In genomic region chr2:91322490-91322889, GRCm38 (mm10) we compare ENCODE assay signal across 31 mouse cellular contexts. TPM values are rescaled to one million over a fixed set of nuclear protein-coding genes. Genes with fewer than 3 reads are reported as not detected.
DNase-seq lines count a peak whose midpoint lies in the region; ATAC-seq and TF ChIP-seq lines count a peak whose summit lies in the region.
"Had no signal": no experiment of that assay in that cellular context is flagged by ENCODE, and none has a peak within 500 bp of the region (broad histone marks: within the 10 kb centered on the region; RNA-seq: fewer than 3 reads in every experiment).

No protein-coding gene starts in this region.

- no peak overlapping the region for H3K4me3 ChIP-seq in lung, embryonic 16.5 days (ENCODE audit: low read length)
- H3K4me3 ChIP-seq in lung, adult 2 months (replicated peaks; ENCODE audit: extremely low read depth, low read depth, low read length): no peak overlapping the region
- no peak overlapping the region for H3K4me3 ChIP-seq in intestine, embryonic 16.5 days (ENCODE audit: low read length)
- H3K4me3 ChIP-seq in small intestine, adult 2 months (ENCODE audit: low read depth, low read length): no peak overlapping the region
- H3K4me3 ChIP-seq: embryonic facial prominence, embryonic 13.5 days; erythroblast, embryonic 14.5 days; heart, embryonic 13.5 days; liver, embryonic 15.5 days; midbrain, embryonic 10.5 days; midbrain, embryonic 15.5 days had no signal

- no peak for ATAC-seq in lung, embryonic 16.5 days (ENCODE audit: low read depth)
- ATAC-seq in intestine, embryonic 16.5 days: peak; percentile 90
- ATAC-seq: activated CD4-positive, CD25-positive, alpha-beta regulatory T cell, adult 4 months; forebrain, postnatal 0 days; hindbrain, postnatal 0 days; lung, postnatal 0 days; midbrain, embryonic 15.5 days had no signal

- no peaks in the 10 kb centered on the region for H3K9me3 ChIP-seq in lung, embryonic 16.5 days (ENCODE audit: control insufficient read depth, low read length)
- no peaks in the 10 kb centered on the region for H3K9me3 ChIP-seq in intestine, embryonic 16.5 days (ENCODE audit: control insufficient read depth, low read length)
- H3K9me3 ChIP-seq: embryonic facial prominence, embryonic 13.5 days; heart, embryonic 13.5 days; liver, embryonic 15.5 days; midbrain, embryonic 15.5 days had no signal

- no peaks in the 10 kb centered on the region for H3K36me3 ChIP-seq in lung, embryonic 16.5 days (ENCODE audit: control insufficient read depth, insufficient read depth, low read length)
- no peaks in the 10 kb centered on the region for H3K36me3 ChIP-seq in intestine, embryonic 16.5 days (ENCODE audit: control insufficient read depth, insufficient read depth, low read length)
- H3K36me3 ChIP-seq in small intestine, adult 2 months (ENCODE audit: control insufficient read depth, insufficient read depth, low read length): no peaks in the 10 kb centered on the region
- H3K36me3 ChIP-seq: embryonic facial prominence, embryonic 13.5 days; heart, embryonic 13.5 days; liver, embryonic 15.5 days; midbrain, embryonic 10.5 days; midbrain, embryonic 15.5 days had no signal

- intact Hi-C loops in heart, postnatal 36 days (cut with DNase I): no loop called here

- WGBS in lung, embryonic 16.5 days: 62% methylated on average over 4 of the region's 4 CpGs
- 60% methylated on average over 4 of the region's 4 CpGs for WGBS in lung, adult 2 months
- 56% methylated on average over 4 of the region's 4 CpGs for WGBS in intestine, embryonic 16.5 days
- WGBS in small intestine, adult 2 months: 21% methylated on average over 4 of the region's 4 CpGs

- no peaks in the 10 kb centered on the region for H3K27me3 ChIP-seq in lung, embryonic 16.5 days (ENCODE audit: control insufficient read depth, insufficient read depth, low read depth, low read length)
- no peaks in the 10 kb centered on the region for H3K27me3 ChIP-seq in intestine, embryonic 16.5 days (replicated peaks; ENCODE audit: control insufficient read depth, insufficient read depth, low read length)
- no peaks in the 10 kb centered on the region for H3K27me3 ChIP-seq in small intestine, adult 2 months (ENCODE audit: control insufficient read depth, insufficient read depth, low read length)
- H3K27me3 ChIP-seq: embryonic facial prominence, embryonic 13.5 days; heart, embryonic 13.5 days; liver, embryonic 15.5 days; midbrain, embryonic 15.5 days had no signal

- peaks cover 37% of the 10 kb centered on the region for H3K4me1 ChIP-seq in lung, embryonic 16.5 days (replicated peaks; ENCODE audit: control insufficient read depth, insufficient read depth, low read length)
- peaks cover 8% of the 10 kb centered on the region for H3K4me1 ChIP-seq in lung, adult 2 months (ENCODE audit: control insufficient read depth, insufficient read depth, low read length)
- H3K4me1 ChIP-seq in intestine, embryonic 16.5 days (ENCODE audit: control insufficient read depth, insufficient read depth, low read length): peaks cover 25% of the 10 kb centered on the region
- H3K4me1 ChIP-seq in small intestine, adult 2 months (ENCODE audit: control insufficient read depth, insufficient read depth, insufficient read length, low read length): peaks cover 20% of the 10 kb centered on the region; the same call in 1 of the 2 replicates
- H3K4me1 ChIP-seq: heart, embryonic 13.5 days had no signal

- peak overlapping the region; percentile 12; the same call in 1 of the 2 replicates for H3K27ac ChIP-seq in lung, embryonic 16.5 days (ENCODE audit: low read length)
- peak overlapping the region; percentile 74 for H3K27ac ChIP-seq in intestine, embryonic 16.5 days (ENCODE audit: low read length)
- H3K27ac ChIP-seq in small intestine, adult 2 months (ENCODE audit: insufficient read depth, low read depth, low read length): peak overlapping the region; percentile 68
- H3K27ac ChIP-seq: embryonic facial prominence, embryonic 13.5 days; heart, embryonic 13.5 days; hindbrain, postnatal 0 days; liver, embryonic 15.5 days; macrophage; midbrain, embryonic 10.5 days; midbrain, embryonic 15.5 days had no signal

- H3K4me2 ChIP-seq in lung, embryonic 16.5 days (ENCODE audit: low read depth, low read length): no peak overlapping the region
- 0 out of 2 replicates have a peak overlapping the region, but pooled peaks have one; percentile 17 for H3K4me2 ChIP-seq in intestine, embryonic 16.5 days (ENCODE audit: low read depth, low read length)
- H3K4me2 ChIP-seq: embryonic facial prominence, embryonic 13.5 days; heart, embryonic 13.5 days; liver, embryonic 15.5 days; midbrain, embryonic 15.5 days had no signal

- TF ChIP-seq CTCF in lung, adult 2 months (IDR thresholded peaks at IDR 0.05; ENCODE audit: insufficient read depth, low read length): no peak
- no peak for TF ChIP-seq CTCF in small intestine, adult 2 months (IDR thresholded peaks at IDR 0.05; ENCODE audit: extremely low read depth, insufficient read length, insufficient replicate concordance, low read depth, low read length)

- no peak for TF ChIP-seq POLR2A in lung, adult 2 months (IDR thresholded peaks at IDR 0.05; ENCODE audit: borderline replicate concordance, extremely low read depth, low read depth, low read length)
- TF ChIP-seq POLR2A in small intestine, adult 2 months (IDR thresholded peaks at IDR 0.05; ENCODE audit: low read depth, low read length): no peak

- no peak overlapping the region for H3K9ac ChIP-seq in lung, embryonic 16.5 days (ENCODE audit: low read length)
- H3K9ac ChIP-seq in intestine, embryonic 16.5 days (ENCODE audit: low read depth, low read length): no peak overlapping the region
- H3K9ac ChIP-seq: embryonic facial prominence, embryonic 13.5 days; forebrain, postnatal 0 days; heart, embryonic 13.5 days; liver, embryonic 15.5 days; midbrain, embryonic 15.5 days had no signal

- DNase-seq in lung, adult 2 months: no peak
- DNase-seq in yolk sac, embryonic 10.5 days (ENCODE audit: low spot score): peak; percentile 50
- no peak for DNase-seq in testis, postnatal 14 days (ENCODE audit: low spot score)
- DNase-seq in heart, postnatal 36 days: no peak
- DNase-seq in urinary bladder, postnatal 25 days (ENCODE audit: low spot score): no peak
- DNase-seq: adrenal gland, adult 2 months; B cell, adult 2 months; cerebellum, adult 2 months; cerebellum, postnatal 36 days; forebrain, postnatal 0 days; gastrocnemius, postnatal 10 days; heart, postnatal 14 days; kidney, adult 18-20 months; kidney, postnatal 36 days; layer of hippocampus, adult 9-11 months; liver; thymus, adult 18-20 months; thymus, postnatal 25 days had no signal

RNA-seq across cellular contexts. Expression of gene Arfgap2, which starts 57.7 kb away (rescaled TPM):
- polyA plus RNA-seq in lung, embryonic 16.5 days (2015; fragmentation: Nextera tagmentation; extraction: Ambion mirVana): 86.0 and 89.8 TPM in 2 replicates
- polyA plus RNA-seq in lung, adult 2 months (2012; rRNA removed): 29.1 and 44.4 TPM in 2 replicates
- 68.4 and 73.1 TPM in 2 replicates for polyA plus RNA-seq in intestine, embryonic 16.5 days (2015; fragmentation: Nextera tagmentation; extraction: Ambion mirVana)
- 17.6 and 34.6 TPM in 2 replicates for polyA plus RNA-seq in small intestine, adult 2 months (2012; rRNA removed)
- total RNA-seq in heart, postnatal 36 days (2021): 10 to 100 TPM; 57.1 to 60.9 TPM

Comparison
In these comparisons a context has a peak if more than half of its experiments do, and no peak if none do; other contexts are left out.
1. H3K27ac ChIP-seq: peak in every context shown above with its lines; median percentile 74 in intestine, embryonic 16.5 days; 68 in small intestine, adult 2 months; 12 in lung, embryonic 16.5 days.